In the genomic region with DNA sequence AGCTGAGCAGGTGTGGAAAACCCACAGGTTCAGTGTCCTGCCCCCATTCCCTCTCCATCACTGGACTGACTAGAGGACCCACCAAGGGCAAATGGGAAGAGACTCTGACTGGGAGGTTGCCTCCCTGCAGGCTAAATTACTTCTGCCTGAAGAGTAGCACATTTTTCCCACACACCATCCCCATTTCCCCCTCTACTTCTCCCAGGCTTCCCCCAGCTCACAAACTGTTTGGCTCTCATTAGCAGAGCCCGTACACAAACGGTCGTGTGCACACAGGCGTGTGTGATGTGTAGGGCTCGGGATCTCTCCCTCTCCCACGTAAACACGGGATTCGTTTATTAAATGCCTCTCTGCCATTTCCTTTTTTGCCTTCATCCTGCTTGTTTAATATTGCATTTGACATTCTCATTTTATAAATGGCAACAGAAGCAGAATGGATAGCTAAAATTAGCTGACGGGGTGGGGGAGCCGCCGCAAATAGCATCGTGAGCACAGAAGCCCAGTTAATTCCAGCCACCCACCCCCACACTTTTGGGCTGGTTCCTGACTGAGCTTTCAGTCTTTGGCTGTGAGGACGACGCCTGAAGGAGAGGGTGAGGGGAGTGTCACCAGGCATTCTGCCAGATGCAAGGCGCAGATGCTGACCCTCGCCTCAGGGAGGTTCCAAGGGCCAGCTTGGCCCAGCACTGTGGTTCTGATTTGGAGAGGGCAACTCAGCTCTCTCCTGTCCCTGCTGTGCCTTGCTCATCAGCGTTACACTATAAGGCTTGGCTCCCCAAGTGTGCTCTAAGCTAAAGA, we compare ENCODE assay signal across 8 mouse cellular contexts.
DNase-seq lines count a peak whose midpoint lies in the region; ATAC-seq lines count a peak whose summit lies in the region.

No protein-coding gene starts in this region.

- ATAC-seq in hindbrain, embryonic 16.5 days, result peak; percentile 66
- ATAC-seq in neural tube, embryonic 12.5 days (ENCODE audit: low FRiP score, low read depth), result peak; percentile 34; the same call in 1 of the 2 replicates
- no peak for ATAC-seq in inflammation-experienced regulatory T-cells, adult 6 months

- no peak overlapping the region for H3K4me3 ChIP-seq in hindbrain, embryonic 16.5 days (ENCODE audit: low read length)
- H3K4me3 ChIP-seq in neural tube, embryonic 12.5 days, result no peak overlapping the region

- H3K4me2 ChIP-seq in hindbrain, embryonic 16.5 days (ENCODE audit: low read length), result peak overlapping the region; percentile 27
- H3K4me2 ChIP-seq in neural tube, embryonic 12.5 days (replicated peaks), result 0 out of 2 replicates have a peak overlapping the region, but pooled peaks have one; percentile 1

- no peaks in the 10 kb centered on the region for H3K27me3 ChIP-seq in hindbrain, embryonic 16.5 days (replicated peaks; ENCODE audit: control insufficient read depth, insufficient read depth, low read length)
- H3K27me3 ChIP-seq in neural tube, embryonic 12.5 days (replicated peaks), result no peaks in the 10 kb centered on the region

- no peaks in the 10 kb centered on the region for H3K9me3 ChIP-seq in hindbrain, embryonic 16.5 days (ENCODE audit: control insufficient read depth, low read length)
- no peaks in the 10 kb centered on the region for H3K9me3 ChIP-seq in neural tube, embryonic 12.5 days

- H3K9ac ChIP-seq in hindbrain, embryonic 16.5 days (ENCODE audit: low read depth, low read length), result peak overlapping the region; percentile 57
- H3K9ac ChIP-seq in neural tube, embryonic 12.5 days, result no peak overlapping the region

- peaks cover 65% of the 10 kb centered on the region for H3K4me1 ChIP-seq in hindbrain, embryonic 16.5 days (ENCODE audit: control insufficient read depth, insufficient read depth, low read depth, low read length)
- H3K4me1 ChIP-seq in neural tube, embryonic 12.5 days, result peaks cover 72% of the 10 kb centered on the region

- WGBS in hindbrain, embryonic 16.5 days, result 7% methylated on average over 17 of the region's 17 CpGs
- WGBS in neural tube, embryonic 12.5 days, result 34% methylated on average over 17 of the region's 17 CpGs

- peak; percentile 12 for DNase-seq in urinary bladder, postnatal 14 days (ENCODE audit: low spot score)
- no peak for DNase-seq in urinary bladder, postnatal 25 days (ENCODE audit: low spot score)
- peak; percentile 25 for DNase-seq in gastrocnemius, postnatal 10 days
- peak; percentile 55 for DNase-seq in left cerebral cortex, adult 11 months (ENCODE audit: low spot score)
- DNase-seq in testis, postnatal 14 days (ENCODE audit: low spot score), result peak; percentile 50

- no peaks in the 10 kb centered on the region for H3K36me3 ChIP-seq in hindbrain, embryonic 16.5 days (ENCODE audit: control insufficient read depth, insufficient read depth, low read length)
- H3K36me3 ChIP-seq in neural tube, embryonic 12.5 days, result peaks cover 2% of the 10 kb centered on the region; the same call in 1 of the 2 replicates

- peak overlapping the region; percentile 86 for H3K27ac ChIP-seq in hindbrain, embryonic 16.5 days (ENCODE audit: low read depth, low read length)
- H3K27ac ChIP-seq in neural tube, embryonic 12.5 days, result peak overlapping the region; percentile 17; the same call in 1 of the 2 replicates
